Mouse (Mus musculus) cerebellum, adult 8-10 months (tissue): Measurements from ENCODE around the gene Stap2.

Source experiments
- DNase-seq: peaks from one replicate; pipeline ENCODE4 v3.0.0; 2022

Gene Stap2

GRCm38 (mm10) chr17:56024476-56024875 is 19.1 kb upstream of the Stap2 start:
- DNase-seq, result no peak

- peak; percentile 27 for DNase-seq
Observed at GRCm38 (mm10) chr17:56023386-56023785, 18.0 kb upstream of the Stap2 start.

- no peak for DNase-seq
Observed at GRCm38 (mm10) chr17:56022989-56023290, 17.6 kb upstream of the Stap2 start.

- peak; percentile 70 for DNase-seq
Observed at GRCm38 (mm10) chr17:56022131-56022988, 17.0 kb upstream of the Stap2 start.

GRCm38 (mm10) chr17:56021161-56021910 is 16.0 kb upstream of the Stap2 start:
- peak; percentile 37 for DNase-seq

GRCm38 (mm10) chr17:56020400-56021084 is 15.2 kb upstream of the Stap2 start:
- DNase-seq, result no peak

GRCm38 (mm10) chr17:56018347-56019131 is 13.2 kb upstream of the Stap2 start:
- DNase-seq, result peak; percentile 78

- peak; percentile 51 for DNase-seq
Observed at GRCm38 (mm10) chr17:56017848-56018247, 12.5 kb upstream of the Stap2 start.

DNA sequence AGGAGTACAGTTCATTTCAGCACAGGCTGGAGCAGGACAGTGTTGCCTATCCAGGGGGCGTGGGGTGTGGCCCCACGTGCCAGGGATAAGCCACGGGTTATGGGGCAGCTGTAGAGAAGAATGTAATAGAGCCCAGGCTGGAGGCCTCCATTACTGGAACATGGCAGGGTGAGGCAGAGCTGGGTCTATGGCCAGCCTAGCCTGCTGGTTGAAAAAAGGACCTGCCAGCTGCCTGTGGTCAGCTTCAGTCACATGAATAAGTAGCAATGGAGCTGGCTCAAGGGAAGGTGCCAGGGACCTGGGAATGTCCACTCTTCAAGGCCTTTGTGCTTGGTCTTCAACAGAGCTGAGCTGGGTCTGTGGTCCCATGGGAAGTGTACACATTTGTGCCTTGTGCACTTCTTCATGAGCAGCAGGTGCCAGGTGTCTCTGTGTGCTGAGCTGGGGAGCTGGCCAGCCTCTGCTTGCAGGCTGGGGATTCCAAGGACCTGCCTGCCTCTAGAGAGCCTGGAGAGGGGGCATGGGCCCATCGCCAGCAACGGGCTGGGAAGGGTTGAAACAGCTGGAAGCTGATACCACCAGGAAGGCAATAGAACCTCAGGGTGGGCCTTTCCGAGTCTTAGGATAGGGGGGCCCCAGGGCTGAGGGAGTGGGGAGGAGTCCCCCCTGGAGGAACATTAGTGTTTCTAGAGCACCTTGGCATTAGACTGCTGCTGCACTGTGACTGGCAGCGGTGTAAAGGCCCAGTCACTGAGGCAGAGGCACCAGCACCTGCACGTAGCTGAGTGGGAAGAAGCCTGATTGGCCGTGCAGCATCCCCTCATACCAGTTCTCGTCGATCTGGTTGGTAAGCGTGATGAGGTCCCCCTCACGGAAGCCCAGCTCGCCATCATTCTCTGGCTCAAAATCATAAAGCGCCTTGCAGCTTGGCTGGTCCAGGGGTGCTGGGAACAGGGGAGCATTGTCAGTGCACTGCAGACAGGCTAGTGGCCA is 11.7 kb upstream of the Stap2 start:
- peak; percentile 47 for DNase-seq

DNA sequence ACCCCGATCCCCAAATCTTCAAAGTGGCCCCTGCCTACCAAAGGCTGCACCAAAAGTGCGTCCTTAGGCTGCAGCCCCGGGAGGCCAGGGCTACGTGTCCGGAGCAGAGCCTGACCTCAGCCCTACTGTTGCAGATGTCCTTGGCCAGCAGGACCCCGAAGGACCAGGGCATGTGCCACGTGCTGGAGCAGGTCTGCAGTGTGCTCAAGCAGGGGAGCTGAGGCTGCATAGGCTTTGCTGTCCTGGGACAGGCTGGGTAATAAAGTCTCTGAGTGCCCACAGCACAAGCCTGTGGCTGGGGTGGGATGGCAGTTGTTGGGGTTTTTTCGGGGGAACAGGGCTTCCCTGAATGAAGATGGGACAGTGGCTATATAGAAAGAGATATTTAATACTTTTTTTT is 11.0 kb upstream of the Stap2 start:
- no peak for DNase-seq

DNA sequence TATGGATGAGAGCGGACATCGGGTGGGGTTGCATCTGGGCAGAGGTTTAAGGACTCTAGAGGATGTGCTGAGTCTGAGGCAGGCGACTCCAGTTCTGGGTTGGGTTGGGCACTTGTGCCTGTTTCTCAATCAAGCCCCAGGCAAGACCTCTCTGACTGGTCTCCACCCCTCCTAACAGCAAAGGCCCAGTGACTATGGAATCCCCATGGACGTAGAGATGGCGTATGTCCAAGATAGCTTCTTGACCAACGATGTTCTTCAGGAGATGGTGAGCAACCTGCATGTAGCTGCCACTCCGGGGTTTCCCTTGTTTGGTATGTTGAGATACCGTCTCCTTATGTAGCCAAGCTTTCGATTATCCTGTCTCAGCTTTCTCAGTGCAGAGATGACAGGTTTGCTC is 9.9 kb upstream of the Stap2 start:
- DNase-seq, result no peak

- no peak for DNase-seq
Observed at GRCm38 (mm10) chr17:56011441-56011840, 6.1 kb upstream of the Stap2 start.

DNA sequence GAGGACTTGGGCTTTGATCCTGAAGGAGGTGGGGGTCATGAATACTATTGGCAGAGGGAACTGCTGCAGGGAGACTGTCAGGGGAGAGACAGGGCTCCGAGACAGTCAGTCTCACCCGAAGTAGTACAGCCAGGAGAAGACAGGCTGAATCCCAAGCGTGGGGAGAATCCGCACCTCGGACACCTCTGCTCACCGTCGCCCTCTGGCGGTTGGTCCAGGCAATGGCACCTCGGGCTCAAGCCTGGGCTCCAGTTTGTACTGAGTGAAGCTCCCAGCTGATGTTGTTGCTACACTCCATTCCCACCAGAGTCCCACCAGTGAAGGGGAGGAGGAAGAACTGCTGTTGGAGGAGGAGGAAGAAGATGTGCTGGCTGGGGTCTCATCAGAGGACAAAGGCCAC is 5.3 kb upstream of the Stap2 start:
- DNase-seq, result peak; percentile 83

DNA sequence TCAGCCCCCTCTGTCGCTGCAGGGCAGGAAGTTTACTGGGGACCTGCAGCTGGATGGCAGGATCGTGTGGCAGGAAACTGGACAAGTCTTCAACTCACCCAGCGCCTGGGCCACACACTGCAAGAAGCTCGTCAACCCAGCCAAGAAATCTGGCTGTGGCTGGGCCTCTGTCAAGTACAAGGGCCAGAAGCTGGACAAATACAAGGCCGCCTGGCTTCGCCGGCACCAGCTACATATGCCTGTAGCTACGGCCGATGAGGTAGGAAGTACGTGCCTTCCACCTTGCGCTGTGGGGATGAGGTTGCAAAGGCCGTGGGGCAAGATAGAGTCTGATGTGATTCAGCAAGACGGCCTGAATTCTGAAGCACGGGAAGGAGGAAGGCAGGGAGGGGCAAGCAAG is 4.9 kb upstream of the Stap2 start:
- DNase-seq, result no peak

GRCm38 (mm10) chr17:56009962-56010240 is 4.5 kb upstream of the Stap2 start:
- no peak for DNase-seq

GRCm38 (mm10) chr17:56009088-56009961 is 3.9 kb upstream of the Stap2 start:
- peak; percentile 92 for DNase-seq

- DNase-seq, result peak; percentile 91
Observed at GRCm38 (mm10) chr17:56008356-56009087, 3.1 kb upstream of the Stap2 start.

- no peak for DNase-seq
Observed at GRCm38 (mm10) chr17:56007444-56008355, 2.3 kb upstream of the Stap2 start.

GRCm38 (mm10) chr17:56006956-56007355 is 1.6 kb upstream of the Stap2 start:
- DNase-seq, result no peak
